Mouse (Mus musculus) bone marrow macrophage, adult 2 months (primary cell): ENCODE data around the gene Acmsd. TPM values are rescaled to one million over a fixed set of nuclear protein-coding genes. Genes with fewer than 3 reads are reported as not detected.
A peak's percentile ranks its signal among the peaks of the same experiment; 100 is the strongest.

ENCODE experiments used
- H3K27ac ChIP-seq: 2 replicates; pipeline ENCODE4 v1.5.1; 2012; ENCODE audit warnings: low read depth, low read length; ENCODE audit not compliant: insufficient read depth
- H3K4me1 ChIP-seq: 2 replicates; pipeline ENCODE4 v1.6.1; 2012; ENCODE audit warnings: low read length; ENCODE audit not compliant: control insufficient read depth, insufficient read depth
- H3K4me3 ChIP-seq: 2 replicates; pipeline ENCODE4 v1.5.1; 2012; ENCODE audit warnings: mild to moderate bottlenecking, low read length, moderate library complexity; ENCODE audit not compliant: insufficient read depth
- CTCF ChIP-seq: IDR thresholded peaks from 2 replicates; pipeline ENCODE4 v1.5.1; 2012; ENCODE audit warnings: low read depth, mild to moderate bottlenecking, low read length, moderate library complexity
- POLR2A ChIP-seq: IDR thresholded peaks from 2 replicates; pipeline ENCODE4 v1.6.1; 2012; ENCODE audit warnings: mild to moderate bottlenecking, low read depth, low read length, borderline replicate concordance
- polyA plus RNA-seq: library from polyadenylated mRNA; stranded (reverse); fragments of >200 nt; gene quantifications from 2 replicates; pipeline ENCODE4 v1.2.4, GENCODE M21; 2012; ENCODE audit not compliant: missing spikeins, insufficient read depth, insufficient read length

The Acmsd gene
- polyA plus RNA-seq, 1 experiment, result not detected

DNA sequence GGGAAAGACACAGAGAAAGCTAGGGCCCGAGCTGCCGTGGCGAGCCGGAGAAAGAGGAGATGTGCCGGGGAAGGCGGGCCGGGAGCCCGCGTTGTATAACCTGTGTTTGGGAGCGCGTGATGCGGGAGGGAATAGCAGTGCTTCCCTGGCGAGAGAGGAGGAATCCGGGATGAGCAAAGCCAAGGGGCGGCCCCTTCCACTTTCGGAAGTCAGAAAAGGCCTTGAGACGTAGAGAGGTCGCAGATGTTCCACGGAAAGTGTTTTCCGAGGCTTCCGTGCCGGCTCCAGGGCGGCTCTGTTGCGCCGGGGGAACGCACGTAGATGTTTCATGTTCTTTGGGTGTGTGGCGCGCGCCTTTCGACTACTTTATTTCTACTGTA is 45.3 kb downstream of the Acmsd start:
- Histone ChIP-seq H3K4me1 (peaks cover 14% of the 10 kb centered on the region), H3K27ac (peak overlapping the region; percentile 94), H3K4me3 (peak overlapping the region; percentile 99)
- no peak for TF ChIP-seq CTCF
- TF ChIP-seq POLR2A, result no peak

DNA sequence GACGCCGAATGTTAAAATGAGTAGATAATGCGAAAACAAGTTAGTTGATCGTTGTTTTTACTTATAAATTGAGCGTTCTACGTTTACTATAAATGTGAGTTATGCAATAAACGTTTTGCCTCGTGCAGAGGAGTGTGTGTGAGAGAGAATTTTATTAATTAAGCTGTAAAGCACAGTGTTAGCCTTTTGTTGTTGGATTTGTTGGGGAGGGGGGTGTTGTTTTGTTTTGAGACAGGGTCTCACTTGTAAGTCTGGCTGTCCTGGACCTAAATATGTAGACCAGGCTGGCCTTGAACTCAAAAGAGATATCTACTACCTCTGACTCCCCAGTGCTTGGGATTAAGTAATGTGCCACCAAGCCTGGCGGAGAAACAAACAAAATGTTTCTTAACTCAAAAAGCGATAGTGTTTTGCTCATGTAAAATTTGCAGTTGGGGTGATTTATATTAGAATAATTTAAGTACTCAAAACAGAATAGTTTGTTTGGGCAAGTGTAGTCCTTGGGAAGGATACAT is 46.0 kb downstream of the Acmsd start:
- no peak overlapping the region for H3K27ac ChIP-seq
- no peak for TF ChIP-seq POLR2A
- TF ChIP-seq CTCF, result no peak
- H3K4me3 ChIP-seq, result peak overlapping the region; percentile 62
- H3K4me1 ChIP-seq, result peaks cover 20% of the 10 kb centered on the region

DNA sequence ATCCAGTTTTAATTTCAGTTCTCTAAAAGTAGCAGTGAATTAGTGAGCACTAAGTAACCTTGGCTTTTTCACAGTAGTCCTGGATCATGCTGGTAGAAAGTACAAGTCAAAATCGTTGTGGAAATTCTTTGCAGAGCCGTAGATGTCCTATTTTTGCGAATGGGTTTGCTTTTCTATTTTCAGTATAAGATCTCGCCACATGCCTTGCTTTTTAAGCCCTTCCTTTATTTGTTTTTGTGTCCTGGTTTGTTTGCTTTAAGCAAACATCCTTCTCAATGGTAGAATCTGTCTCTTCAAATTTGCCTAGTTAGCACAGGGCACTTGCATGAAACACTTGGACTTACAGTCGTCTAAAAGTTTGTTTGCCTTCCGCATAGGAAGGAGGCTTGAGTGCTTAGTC is 47.0 kb downstream of the Acmsd start:
- Histone ChIP-seq H3K4me1 (peaks cover 27% of the 10 kb centered on the region), H3K27ac (0 out of 2 replicates have a peak overlapping the region, but pooled peaks have one; percentile 21), H3K4me3 (peak overlapping the region; percentile 24)
- TF ChIP-seq CTCF, result no peak
- TF ChIP-seq POLR2A, result no peak

DNA sequence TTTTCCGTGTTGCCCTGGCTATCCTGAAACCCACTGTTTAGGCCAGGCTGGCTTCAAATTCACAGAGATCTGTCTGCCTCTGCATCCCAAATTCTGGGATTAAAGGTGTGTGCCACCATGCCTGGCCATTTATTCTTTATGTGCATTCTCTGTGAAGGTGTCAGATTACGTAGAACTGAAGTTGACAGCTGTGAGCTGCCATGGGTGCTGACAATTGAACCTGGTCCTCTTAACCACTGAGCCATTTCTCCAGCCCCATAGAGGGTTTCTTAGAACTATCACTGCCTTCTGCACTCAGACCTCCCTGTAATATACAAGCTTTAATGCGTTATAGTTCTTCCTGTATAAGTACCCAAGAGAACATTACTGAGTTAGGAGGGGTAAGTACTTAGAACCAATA is 49.4 kb downstream of the Acmsd start:
- no peak overlapping the region for H3K4me3 ChIP-seq
- TF ChIP-seq CTCF (no peak), POLR2A (no peak)
- no peak overlapping the region for H3K27ac ChIP-seq
- peaks cover 44% of the 10 kb centered on the region for H3K4me1 ChIP-seq

DNA sequence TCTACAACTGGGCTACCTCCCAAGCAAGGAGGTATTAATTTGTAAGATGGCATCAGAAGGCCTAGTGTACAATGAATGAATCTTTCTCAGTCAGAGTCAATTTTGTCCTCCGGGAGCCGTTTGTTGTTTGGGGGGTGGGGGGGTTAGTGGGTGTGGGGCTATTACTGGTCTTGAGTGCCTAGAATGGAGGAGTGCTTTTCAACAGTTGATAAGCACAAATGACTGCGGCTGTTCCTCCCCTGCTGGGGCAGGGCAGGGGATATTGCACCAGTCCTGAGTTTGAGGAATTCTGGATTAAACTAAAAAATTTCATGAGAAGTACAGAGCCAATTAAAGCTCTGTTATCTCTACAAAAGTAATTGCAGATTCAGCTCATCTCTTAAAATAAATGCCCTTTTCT is 50.9 kb downstream of the Acmsd start:
- H3K4me1 ChIP-seq, result peaks cover 53% of the 10 kb centered on the region
- TF ChIP-seq CTCF, result no peak
- no peak for TF ChIP-seq POLR2A
- no peak overlapping the region for H3K27ac ChIP-seq
- H3K4me3 ChIP-seq, result no peak overlapping the region

DNA sequence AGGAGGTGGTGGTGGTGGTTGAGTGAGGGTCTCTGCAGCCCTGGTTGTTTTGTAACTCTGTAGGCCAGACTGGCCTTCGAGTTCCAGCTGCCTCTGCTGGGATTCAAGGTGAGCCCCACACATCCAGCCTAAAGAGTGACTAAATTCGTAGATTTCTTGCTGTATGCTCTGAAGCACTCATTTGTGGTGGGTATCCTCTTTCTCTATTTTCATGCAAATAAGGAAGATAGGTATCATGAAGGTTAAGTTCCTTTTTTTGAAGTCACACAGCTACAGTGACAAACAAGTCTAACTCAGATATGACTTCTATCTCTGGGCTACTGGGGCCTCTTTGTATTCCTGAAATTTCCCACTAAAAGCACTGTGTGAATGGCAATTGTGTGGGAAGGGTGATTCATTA is 51.6 kb downstream of the Acmsd start:
- no peak overlapping the region for H3K4me3 ChIP-seq
- peaks cover 54% of the 10 kb centered on the region for H3K4me1 ChIP-seq
- no peak overlapping the region for H3K27ac ChIP-seq
- TF ChIP-seq POLR2A (no peak), CTCF (no peak)

DNA sequence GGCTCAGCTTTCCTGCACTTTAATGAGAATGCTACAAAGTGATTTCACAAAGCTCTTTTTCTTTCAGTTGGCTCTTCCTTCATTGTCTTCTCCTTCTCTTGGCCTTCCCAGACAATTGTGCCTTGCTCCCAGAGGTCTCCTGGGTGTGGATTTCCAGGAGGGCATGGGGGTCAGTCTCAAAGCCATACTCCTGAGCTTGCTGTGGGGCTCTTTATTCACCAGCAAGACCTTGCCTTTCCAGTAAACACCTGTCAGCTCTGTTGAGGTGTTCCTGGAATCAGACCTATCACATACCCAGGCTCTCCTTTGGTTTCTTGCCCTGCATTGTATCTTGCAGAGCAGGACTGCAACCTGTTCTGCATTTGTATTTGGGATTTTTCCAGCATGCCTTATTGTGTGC is 54.6 kb downstream of the Acmsd start:
- H3K4me1 ChIP-seq, result peaks cover 54% of the 10 kb centered on the region
- H3K27ac ChIP-seq, result no peak overlapping the region
- H3K4me3 ChIP-seq, result no peak overlapping the region
- no peak for TF ChIP-seq POLR2A
- no peak for TF ChIP-seq CTCF

DNA sequence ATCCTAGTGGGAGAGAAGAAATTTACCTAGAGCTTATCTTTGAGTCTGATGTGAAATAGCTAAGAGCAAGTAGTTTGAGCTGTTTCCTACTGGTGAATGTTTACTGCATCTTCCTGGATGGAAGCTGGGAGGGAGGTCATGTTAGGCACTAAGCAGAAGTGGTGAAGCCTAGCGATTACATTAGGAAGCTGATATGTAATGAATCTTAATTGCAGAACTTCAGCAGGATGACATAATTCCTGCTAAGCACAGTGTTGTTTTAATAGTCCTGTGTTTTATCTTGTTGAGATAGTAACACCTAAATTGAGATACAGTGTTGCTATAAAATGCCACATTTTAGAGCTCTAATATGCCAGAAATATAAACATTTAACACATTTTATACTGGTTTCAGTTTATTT is 56.7 kb downstream of the Acmsd start:
- TF ChIP-seq POLR2A, result no peak
- TF ChIP-seq CTCF, result no peak
- no peak overlapping the region for H3K4me3 ChIP-seq
- no peak overlapping the region for H3K27ac ChIP-seq
- peaks cover 43% of the 10 kb centered on the region for H3K4me1 ChIP-seq

DNA sequence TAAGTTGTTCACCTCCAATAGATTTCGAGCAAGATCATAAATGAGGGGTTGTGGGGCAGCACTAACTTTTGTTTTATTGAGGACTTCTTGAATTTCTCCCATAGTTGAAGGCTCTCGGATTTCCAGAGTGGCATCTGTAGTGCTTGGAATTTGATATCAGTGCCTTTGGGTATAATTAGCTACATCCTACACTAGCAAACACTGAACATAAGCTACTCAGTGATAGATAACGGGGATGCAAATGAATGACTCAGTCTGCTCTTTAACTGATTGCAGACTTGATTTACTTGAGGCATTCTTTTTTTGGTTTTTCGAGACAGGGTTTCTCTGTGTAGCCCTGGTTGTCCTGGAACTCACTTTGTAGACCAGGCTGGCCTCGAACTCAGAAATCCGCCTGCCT is 59.7 kb downstream of the Acmsd start:
- Histone ChIP-seq H3K27ac (no peak overlapping the region), H3K4me1 (peaks cover 17% of the 10 kb centered on the region), H3K4me3 (no peak overlapping the region)
- TF ChIP-seq POLR2A, result no peak
- no peak for TF ChIP-seq CTCF

DNA sequence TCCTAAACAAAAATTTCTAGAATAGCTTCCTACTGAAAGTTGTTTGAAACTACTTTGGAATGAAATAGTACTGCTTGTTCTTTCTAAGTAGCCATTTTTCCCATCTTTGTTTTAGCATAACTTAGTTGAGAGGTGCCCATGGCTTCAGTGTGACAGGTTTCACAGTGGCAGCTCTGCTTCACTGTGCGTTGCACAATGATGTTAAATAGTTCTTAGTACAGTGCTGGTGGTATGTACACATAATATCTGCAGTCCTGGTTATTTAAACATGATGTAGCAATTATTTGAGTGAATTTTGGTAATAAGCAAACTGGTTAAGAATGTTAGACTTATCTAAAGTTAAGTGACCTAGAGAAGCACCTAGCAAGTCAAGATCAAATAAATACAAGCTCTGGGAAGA is 64.2 kb downstream of the Acmsd start:
- H3K4me1 ChIP-seq, result peaks cover 14% of the 10 kb centered on the region
- no peak overlapping the region for H3K4me3 ChIP-seq
- TF ChIP-seq POLR2A (no peak), CTCF (no peak)
- H3K27ac ChIP-seq, result no peak overlapping the region
